ENCODE assay signal across 8 mouse cellular contexts in genomic region chr10:84823621-84824020, GRCm38 (mm10).
DNase-seq lines count a peak whose midpoint lies in the region; ATAC-seq lines count a peak whose summit lies in the region.

No protein-coding gene starts in this region.

- H3K4me2 ChIP-seq in neural tube, embryonic 11.5 days (ENCODE audit: low read depth) = no peak overlapping the region

- H3K4me3 ChIP-seq in neural tube, embryonic 11.5 days (ENCODE audit: low read depth, low read length) = no peak overlapping the region

- peak; percentile 33 for DNase-seq in adrenal gland, postnatal 14 days
- no peak for DNase-seq in adrenal gland, adult 2 months
- DNase-seq in neural tube, embryonic 11.5 days (ENCODE audit: low spot score) = no peak
- no peak for DNase-seq in neural tube, embryonic 10.5 days (ENCODE audit: extremely low spot score, low spot score)
- DNase-seq in kidney, adult 18-20 months = peak; percentile 14
- DNase-seq in skeletal muscle tissue, adult 2 months (ENCODE audit: low read depth, low spot score) = peak; percentile 17
- DNase-seq in layer of hippocampus, postnatal 14 days (ENCODE audit: low spot score in 2 of 2) = no peak
- no peak for DNase-seq in left cerebral cortex, adult 9 months (ENCODE audit: low spot score in 2 of 2)

- ATAC-seq in neural tube, embryonic 11.5 days (ENCODE audit: insufficient read depth, low FRiP score, low TSS enrichment) = no peak

- H3K4me1 ChIP-seq in neural tube, embryonic 11.5 days (ENCODE audit: control insufficient read depth, insufficient read depth, low read length) = peaks cover 12% of the 10 kb centered on the region

- WGBS in neural tube, embryonic 11.5 days = 32% methylated on average over 4 of the region's 4 CpGs

- H3K36me3 ChIP-seq in neural tube, embryonic 11.5 days (ENCODE audit: control insufficient read depth, insufficient read depth, low read length) = no peaks in the 10 kb centered on the region; the same call in 1 of the 2 replicates

- no peaks in the 10 kb centered on the region for H3K27me3 ChIP-seq in neural tube, embryonic 11.5 days (ENCODE audit: control insufficient read depth, insufficient read depth, low read length)

- H3K9ac ChIP-seq in neural tube, embryonic 11.5 days (ENCODE audit: low read length) = no peak overlapping the region

- H3K9me3 ChIP-seq in neural tube, embryonic 11.5 days (ENCODE audit: control insufficient read depth, low read length) = no peaks in the 10 kb centered on the region

- peak overlapping the region; percentile 5; the same call in 1 of the 2 replicates for H3K27ac ChIP-seq in neural tube, embryonic 11.5 days (ENCODE audit: low read depth, low read length)

Comparison
In these comparisons a context has a peak if more than half of its experiments do, and no peak if none do; other contexts are left out.
1. DNase-seq: peak in adrenal gland, postnatal 14 days (single experiment), kidney, adult 18-20 months (single experiment) and skeletal muscle tissue, adult 2 months (single experiment); none in adrenal gland, adult 2 months (single experiment), neural tube, embryonic 11.5 days (single experiment), neural tube, embryonic 10.5 days (single experiment), layer of hippocampus, postnatal 14 days (0 of 2) and left cerebral cortex, adult 9 months (0 of 2).